Mouse (Mus musculus): Measurements from ENCODE around the gene Gsto1. TPM values are rescaled to one million over a fixed set of nuclear protein-coding genes. Genes with fewer than 3 reads are reported as not detected.

Gene Gsto1
- polyA plus RNA-seq, 1 experiment: 263 TPM

GRCm38 (mm10) chr19:47853951-47854795, 597 bp upstream of the Gsto1 start:
- Histone ChIP-seq H3K4me1 (peaks cover 50% of the 10 kb centered on the region), H3K36me3 (replicated peaks; ENCODE audit: low read length) (peaks cover 23% of the 10 kb centered on the region), H3K4me3 (replicated peaks) (peak overlapping the region; percentile 97), H3K27me3 (replicated peaks) (no peaks in the 10 kb centered on the region), H3K9me3 (peaks cover 11% of the 10 kb centered on the region)
- TF ChIP-seq FLI1 (IDR thresholded peaks at IDR 0.05; ENCODE audit: low read length) (no peak), GATA1 (IDR thresholded peaks at IDR 0.05; ENCODE audit: borderline replicate concordance, low read length) (no peak)

DNA sequence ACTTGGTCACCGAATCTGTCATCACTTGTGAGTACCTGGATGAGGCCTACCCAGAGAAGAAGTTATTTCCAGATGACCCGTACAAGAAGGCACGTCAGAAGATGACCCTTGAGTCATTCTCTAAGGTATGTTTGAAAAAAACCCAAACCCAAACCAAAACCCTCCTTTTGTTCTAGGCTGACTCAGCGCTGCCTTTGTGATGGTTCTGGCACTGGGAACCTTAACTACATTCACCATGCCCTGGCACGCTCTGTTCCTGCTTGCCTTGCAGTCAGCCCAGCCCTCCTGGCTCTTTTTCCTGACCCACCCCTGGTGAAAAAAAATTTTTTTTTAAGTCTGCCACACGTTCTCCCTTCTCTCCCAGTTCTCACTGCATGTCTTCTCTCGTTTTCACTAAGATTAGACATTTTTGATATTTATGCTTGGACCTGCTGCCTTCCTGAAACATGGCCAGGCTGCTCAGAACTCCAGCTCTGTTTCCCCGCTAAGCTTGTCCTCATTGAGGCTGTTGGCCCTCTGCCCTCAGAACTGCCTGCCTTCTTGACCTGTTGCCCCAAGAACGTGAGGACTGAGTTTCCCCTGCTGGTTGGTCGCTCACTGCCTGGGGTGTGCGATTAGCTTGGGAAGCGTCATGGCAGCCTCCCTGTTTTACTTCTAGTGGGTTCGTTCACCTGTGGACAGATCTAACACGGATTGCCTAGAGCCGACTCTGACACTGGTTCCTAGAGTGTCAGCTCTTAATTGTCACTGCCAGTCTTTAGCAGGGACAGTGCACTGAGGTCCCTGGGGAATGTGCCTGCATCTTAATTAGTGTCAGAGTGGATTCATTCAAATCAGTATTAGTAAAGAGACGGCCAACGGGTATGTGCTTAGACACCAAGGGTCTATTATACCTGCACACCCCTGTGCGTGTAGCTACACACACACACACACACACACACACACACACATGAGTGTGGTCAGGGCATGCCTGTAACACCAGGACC, 3.5 kb downstream of the Gsto1 start:
- no peaks in the 10 kb centered on the region for H3K27me3 ChIP-seq (replicated peaks)
- H3K9me3 ChIP-seq: no peaks in the 10 kb centered on the region
- peaks cover 57% of the 10 kb centered on the region for H3K36me3 ChIP-seq (replicated peaks; ENCODE audit: low read length)
- TF ChIP-seq GATA1 (IDR thresholded peaks at IDR 0.05; ENCODE audit: borderline replicate concordance, low read length): no peak
- no peak for TF ChIP-seq FLI1 (IDR thresholded peaks at IDR 0.05; ENCODE audit: low read length)
- no peak overlapping the region for H3K4me3 ChIP-seq (replicated peaks)
- H3K4me1 ChIP-seq: peaks cover 28% of the 10 kb centered on the region

DNA sequence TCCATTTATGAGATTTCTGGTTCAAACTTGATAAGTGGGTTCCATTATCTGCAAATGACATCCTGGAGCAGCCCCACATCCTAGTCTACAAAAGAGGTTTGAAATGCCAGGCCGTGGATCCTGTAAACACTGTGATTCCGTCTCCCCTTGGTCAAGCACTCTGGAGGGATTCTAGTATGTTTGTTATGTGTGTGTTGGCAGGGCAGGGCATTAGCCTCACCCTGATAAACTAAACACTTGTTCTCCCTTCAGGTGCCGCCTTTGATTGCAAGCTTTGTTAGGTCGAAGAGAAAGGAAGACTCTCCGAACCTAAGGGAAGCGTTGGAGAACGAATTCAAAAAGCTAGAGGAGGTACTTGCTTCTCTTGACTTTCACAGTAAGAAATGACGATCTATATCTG, 4.4 kb downstream of the Gsto1 start:
- Histone ChIP-seq H3K9me3 (no peaks in the 10 kb centered on the region), H3K27me3 (replicated peaks) (no peaks in the 10 kb centered on the region), H3K4me3 (replicated peaks) (no peak overlapping the region), H3K36me3 (replicated peaks; ENCODE audit: low read length) (peaks cover 64% of the 10 kb centered on the region), H3K4me1 (peaks cover 21% of the 10 kb centered on the region)
- TF ChIP-seq GATA1 (IDR thresholded peaks at IDR 0.05; ENCODE audit: borderline replicate concordance, low read length) (no peak), FLI1 (IDR thresholded peaks at IDR 0.05; ENCODE audit: low read length) (no peak)

GRCm38 (mm10) chr19:47862581-47862980, 7.8 kb downstream of the Gsto1 start:
- no peaks in the 10 kb centered on the region for H3K27me3 ChIP-seq (replicated peaks)
- TF ChIP-seq FLI1 (IDR thresholded peaks at IDR 0.05; ENCODE audit: low read length): no peak
- no peak for TF ChIP-seq GATA1 (IDR thresholded peaks at IDR 0.05; ENCODE audit: borderline replicate concordance, low read length)
- no peak overlapping the region for H3K4me3 ChIP-seq (replicated peaks)
- H3K36me3 ChIP-seq (replicated peaks; ENCODE audit: low read length): peaks cover 61% of the 10 kb centered on the region
- peaks cover 9% of the 10 kb centered on the region; the same call in 1 of the 2 replicates for H3K4me1 ChIP-seq
- H3K9me3 ChIP-seq: no peaks in the 10 kb centered on the region

DNA sequence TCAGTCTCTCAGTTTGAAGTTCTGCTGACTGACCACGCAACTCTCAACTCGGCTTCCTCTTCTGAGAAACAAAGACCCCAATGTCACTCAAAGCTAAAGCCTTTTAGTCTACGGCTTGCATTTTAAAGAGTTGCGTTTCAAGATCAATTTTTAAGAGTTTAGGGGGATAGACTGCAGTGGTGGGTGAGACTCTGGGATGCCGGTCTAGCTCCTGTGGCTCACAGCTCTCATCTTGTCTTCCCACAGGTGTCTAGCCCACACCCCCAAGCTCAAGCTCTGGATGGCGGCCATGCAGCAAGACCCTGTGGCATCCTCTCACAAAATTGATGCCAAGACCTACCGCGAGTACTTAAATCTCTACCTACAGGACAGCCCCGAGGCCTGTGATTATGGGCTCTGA, 9.3 kb downstream of the Gsto1 start:
- peaks cover 47% of the 10 kb centered on the region for H3K36me3 ChIP-seq (replicated peaks; ENCODE audit: low read length)
- TF ChIP-seq GATA1 (IDR thresholded peaks at IDR 0.05; ENCODE audit: borderline replicate concordance, low read length) (no peak), FLI1 (IDR thresholded peaks at IDR 0.05; ENCODE audit: low read length) (no peak)
- peaks cover 3% of the 10 kb centered on the region for H3K27me3 ChIP-seq (replicated peaks)
- H3K4me3 ChIP-seq (replicated peaks): no peak overlapping the region
- peaks cover 9% of the 10 kb centered on the region; the same call in 1 of the 2 replicates for H3K4me1 ChIP-seq
- H3K9me3 ChIP-seq: no peaks in the 10 kb centered on the region

DNA sequence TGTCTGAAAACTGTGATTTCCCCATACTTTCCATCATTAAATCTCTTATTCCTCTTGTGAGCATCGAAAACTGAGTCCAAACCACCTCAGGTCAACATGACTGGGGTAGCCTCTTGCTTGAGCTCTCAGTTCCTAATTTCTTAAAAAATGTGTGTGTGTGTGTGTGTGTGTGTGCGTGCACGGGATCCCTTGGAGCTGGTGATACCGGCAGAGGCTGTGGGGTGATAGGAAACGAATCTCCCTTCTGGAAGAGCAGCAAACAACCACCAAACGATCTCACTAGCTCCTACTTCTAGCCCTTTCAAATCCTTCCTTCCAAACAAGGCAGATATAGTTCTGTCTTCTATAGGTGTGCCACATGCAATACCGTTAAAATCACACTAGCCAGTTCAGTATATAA, 10.0 kb downstream of the Gsto1 start:
- Histone ChIP-seq H3K36me3 (replicated peaks; ENCODE audit: low read length) (peaks cover 40% of the 10 kb centered on the region), H3K9me3 (no peaks in the 10 kb centered on the region), H3K27me3 (replicated peaks) (peaks cover 5% of the 10 kb centered on the region), H3K4me1 (peaks cover 9% of the 10 kb centered on the region; the same call in 1 of the 2 replicates), H3K4me3 (replicated peaks) (peak overlapping the region; percentile 93)
- no peak for TF ChIP-seq GATA1 (IDR thresholded peaks at IDR 0.05; ENCODE audit: borderline replicate concordance, low read length)
- TF ChIP-seq FLI1 (IDR thresholded peaks at IDR 0.05; ENCODE audit: low read length): no peak

DNA sequence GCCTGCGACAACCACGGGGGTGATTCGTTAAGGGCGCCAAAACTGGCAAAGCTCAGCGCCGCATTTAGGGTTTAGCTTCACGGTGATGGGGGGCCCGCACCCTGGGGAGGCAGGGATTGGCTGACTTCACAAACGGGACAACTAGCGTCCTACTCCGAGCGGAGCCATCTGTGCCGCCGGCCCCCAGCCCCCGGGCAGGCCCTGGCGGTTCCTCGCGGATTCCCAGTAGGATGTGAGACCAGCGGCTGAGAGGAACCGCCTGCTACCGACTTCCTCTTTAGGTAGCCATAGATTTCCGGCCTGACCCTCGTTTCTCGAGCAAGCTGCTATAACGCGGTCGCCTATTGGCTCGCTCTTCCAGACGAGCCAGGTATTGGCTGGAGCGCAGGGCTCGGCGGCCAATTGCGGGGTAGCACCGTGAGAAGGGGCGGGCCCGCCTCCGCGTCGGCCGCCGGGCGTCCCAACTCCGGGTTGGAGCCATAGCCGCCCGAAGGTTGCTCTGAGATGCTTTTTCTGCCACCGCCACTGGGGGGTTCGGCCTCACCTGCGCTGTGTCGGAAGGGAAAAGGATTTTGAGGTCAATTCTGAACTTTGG, 10.7 kb downstream of the Gsto1 start, which contains the start of gene Gsto2:
TSS of gene Gsto2 (plus strand) at position 182 of the 595 bp plus-strand sequence.
- TF ChIP-seq GATA1 (IDR thresholded peaks at IDR 0.05; ENCODE audit: borderline replicate concordance, low read length) (no peak), FLI1 (IDR thresholded peaks at IDR 0.05; ENCODE audit: low read length) (no peak)
- no peaks in the 10 kb centered on the region for H3K9me3 ChIP-seq
- H3K4me3 ChIP-seq (replicated peaks): peak within 1 kb of the TSS; percentile 93
- H3K36me3 ChIP-seq (replicated peaks; ENCODE audit: low read length): peaks cover 33% of the 10 kb centered on the region
- H3K4me1 ChIP-seq: peaks cover 9% of the 10 kb centered on the region; the same call in 1 of the 2 replicates
- peaks cover 9% of the 10 kb centered on the region for H3K27me3 ChIP-seq (replicated peaks)

GRCm38 (mm10) chr19:47867628-47868175, 12.9 kb downstream of the Gsto1 start:
- peaks cover 9% of the 10 kb centered on the region; the same call in 1 of the 2 replicates for H3K4me1 ChIP-seq
- no peak overlapping the region for H3K4me3 ChIP-seq (replicated peaks)
- H3K36me3 ChIP-seq (replicated peaks; ENCODE audit: low read length): peaks cover 16% of the 10 kb centered on the region
- no peaks in the 10 kb centered on the region for H3K9me3 ChIP-seq
- TF ChIP-seq GATA1 (IDR thresholded peaks at IDR 0.05; ENCODE audit: borderline replicate concordance, low read length) (no peak), FLI1 (IDR thresholded peaks at IDR 0.05; ENCODE audit: low read length) (no peak)
- peaks cover 15% of the 10 kb centered on the region for H3K27me3 ChIP-seq (replicated peaks)

GRCm38 (mm10) chr19:47868951-47869350, 14.2 kb downstream of the Gsto1 start:
- peaks cover 6% of the 10 kb centered on the region for H3K36me3 ChIP-seq (replicated peaks; ENCODE audit: low read length)
- H3K4me3 ChIP-seq (replicated peaks): no peak overlapping the region
- no peak for TF ChIP-seq FLI1 (IDR thresholded peaks at IDR 0.05; ENCODE audit: low read length)
- H3K9me3 ChIP-seq: no peaks in the 10 kb centered on the region
- peaks cover 9% of the 10 kb centered on the region; the same call in 1 of the 2 replicates for H3K4me1 ChIP-seq
- peaks cover 15% of the 10 kb centered on the region for H3K27me3 ChIP-seq (replicated peaks)

Measured in megakaryocyte, embryonic 14.5 days (primary cell).